Mouse (Mus musculus): Measurements from ENCODE around the gene Ddx39. TPM values are rescaled to one million over a fixed set of nuclear protein-coding genes. Genes with fewer than 3 reads are reported as not detected.

Ddx39 gene
- polyA plus RNA-seq, 2 experiments: 110 to 191 TPM

- no peak for ATAC-seq (ENCODE audit: insufficient read depth)
- H3K9ac ChIP-seq (replicated peaks): no peak overlapping the region
- H3K4me2 ChIP-seq (ENCODE audit: low read depth): no peak overlapping the region
- peaks cover 14 to 16% of the 10 kb centered on the region in 2 experiments for H3K4me1 ChIP-seq (replicated peaks; ENCODE audit: control insufficient read depth in 2 of 2, insufficient read depth in 2 of 2, low read length in 1 of 2)
- no peak overlapping the region for H3K4me3 ChIP-seq (ENCODE audit: insufficient read depth in 1 of 2, low read depth in 2 of 2, low read length in 2 of 2)
- no peak for DNase-seq (ENCODE audit: low read depth in 3 of 3, low spot score in 3 of 3)
- TF ChIP-seq EP300 (IDR thresholded peaks at IDR 0.05; ENCODE audit: low read depth) (no peak), CTCF (IDR thresholded peaks at IDR 0.05; ENCODE audit: low read depth) (no peak)
- WGBS (ENCODE audit: insufficient replicate concordance): 77% methylated on average over 2 of the region's 2 CpGs
- H3K36me3 ChIP-seq (replicated peaks; ENCODE audit: control insufficient read depth, insufficient read depth, low read depth): peaks cover 53% of the 10 kb centered on the region
- H3K27ac ChIP-seq: no peak overlapping the region
- H3K27me3 ChIP-seq (ENCODE audit: control insufficient read depth, insufficient read depth, low read length): no peaks in the 10 kb centered on the region
- no peaks in the 10 kb centered on the region for H3K9me3 ChIP-seq (ENCODE audit: control insufficient read depth, low read length)
These were observed 4.7 kb downstream of the Ddx39 start for GRCm38 (mm10) chr8:83719693-83720092.

- no peak for ATAC-seq (ENCODE audit: insufficient read depth)
- DNase-seq (ENCODE audit: low read depth in 3 of 3, low spot score in 3 of 3): no peak
These were observed 6.5 kb downstream of the Ddx39 start for GRCm38 (mm10) chr8:83721405-83722025.

GRCm38 (mm10) chr8:83722631-83723030 lies 7.7 kb downstream of the Ddx39 start:
- no peak overlapping the region for H3K27ac ChIP-seq
- WGBS (ENCODE audit: insufficient replicate concordance): 83% methylated on average over 12 of the region's 12 CpGs
- no peak for TF ChIP-seq CTCF (IDR thresholded peaks at IDR 0.05; ENCODE audit: low read depth)
- TF ChIP-seq EP300 (IDR thresholded peaks at IDR 0.05; ENCODE audit: low read depth): no peak
- no peak overlapping the region for H3K4me3 ChIP-seq (ENCODE audit: insufficient read depth in 1 of 2, low read depth in 2 of 2, low read length in 2 of 2)
- no peaks in the 10 kb centered on the region for H3K4me1 ChIP-seq (replicated peaks; ENCODE audit: control insufficient read depth in 2 of 2, insufficient read depth in 2 of 2, low read length in 1 of 2)
- H3K4me2 ChIP-seq (ENCODE audit: low read depth): no peak overlapping the region
- no peak for ATAC-seq (ENCODE audit: insufficient read depth)
- H3K9me3 ChIP-seq (ENCODE audit: control insufficient read depth, low read length): no peaks in the 10 kb centered on the region
- H3K27me3 ChIP-seq (ENCODE audit: control insufficient read depth, insufficient read depth, low read length): no peaks in the 10 kb centered on the region
- H3K9ac ChIP-seq (replicated peaks): no peak overlapping the region
- H3K36me3 ChIP-seq (replicated peaks; ENCODE audit: control insufficient read depth, insufficient read depth, low read depth): peaks cover 65% of the 10 kb centered on the region
- no peak for DNase-seq (ENCODE audit: low read depth in 3 of 3, low spot score in 3 of 3)

More at GRCm38 (mm10) chr8:83721405-83722025, 6.5 kb downstream of the Ddx39 start:
- TF ChIP-seq EP300 (IDR thresholded peaks at IDR 0.05; ENCODE audit: low read depth) (no peak), CTCF (IDR thresholded peaks at IDR 0.05; ENCODE audit: low read depth) (no peak)
- Histone ChIP-seq H3K36me3 (replicated peaks; ENCODE audit: control insufficient read depth, insufficient read depth, low read depth) (peaks cover 65% of the 10 kb centered on the region), H3K27me3 (ENCODE audit: control insufficient read depth, insufficient read depth, low read length) (no peaks in the 10 kb centered on the region), H3K4me3 (ENCODE audit: insufficient read depth in 1 of 2, low read depth in 2 of 2, low read length in 2 of 2) (no peak overlapping the region), H3K9ac (replicated peaks) (no peak overlapping the region), H3K4me2 (ENCODE audit: low read depth) (no peak overlapping the region), H3K9me3 (ENCODE audit: control insufficient read depth, low read length) (no peaks in the 10 kb centered on the region), H3K4me1 (replicated peaks; ENCODE audit: control insufficient read depth in 2 of 2, insufficient read depth in 2 of 2, low read length in 1 of 2) (peaks cover 10% of the 10 kb centered on the region in 2 experiments), H3K27ac (no peak overlapping the region)
- 85% methylated on average over 25 of the region's 25 CpGs for WGBS (ENCODE audit: insufficient replicate concordance)

GRCm38 (mm10) chr8:83723447-83724083 lies 8.6 kb downstream of the Ddx39 start:
- no peak for TF ChIP-seq CTCF (IDR thresholded peaks at IDR 0.05; ENCODE audit: low read depth)
- no peak for TF ChIP-seq EP300 (IDR thresholded peaks at IDR 0.05; ENCODE audit: low read depth)
- 84% methylated on average over 11 of the region's 11 CpGs for WGBS (ENCODE audit: insufficient replicate concordance)
- Histone ChIP-seq H3K9ac (replicated peaks) (no peak overlapping the region), H3K4me1 (replicated peaks; ENCODE audit: control insufficient read depth in 2 of 2, insufficient read depth in 2 of 2, low read length in 1 of 2) (no peaks in the 10 kb centered on the region), H3K4me2 (ENCODE audit: low read depth) (no peak overlapping the region), H3K4me3 (ENCODE audit: insufficient read depth in 1 of 2, low read depth in 2 of 2, low read length in 2 of 2) (no peak overlapping the region), H3K27me3 (ENCODE audit: control insufficient read depth, insufficient read depth, low read length) (no peaks in the 10 kb centered on the region), H3K36me3 (replicated peaks; ENCODE audit: control insufficient read depth, insufficient read depth, low read depth) (peaks cover 65% of the 10 kb centered on the region), H3K9me3 (ENCODE audit: control insufficient read depth, low read length) (no peaks in the 10 kb centered on the region), H3K27ac (no peak overlapping the region)
- no peak for DNase-seq (ENCODE audit: low read depth in 3 of 3, low spot score in 3 of 3)
- ATAC-seq (ENCODE audit: insufficient read depth): no peak

- Histone ChIP-seq H3K27me3 (ENCODE audit: control insufficient read depth, insufficient read depth, low read length) (no peaks in the 10 kb centered on the region), H3K4me2 (ENCODE audit: low read depth) (no peak overlapping the region), H3K4me3 (ENCODE audit: insufficient read depth in 1 of 2, low read depth in 2 of 2, low read length in 2 of 2) (no peak overlapping the region), H3K36me3 (replicated peaks; ENCODE audit: control insufficient read depth, insufficient read depth, low read depth) (peaks cover 59% of the 10 kb centered on the region), H3K4me1 (replicated peaks; ENCODE audit: control insufficient read depth in 2 of 2, insufficient read depth in 2 of 2, low read length in 1 of 2) (no peaks in the 10 kb centered on the region), H3K9me3 (ENCODE audit: control insufficient read depth, low read length) (no peaks in the 10 kb centered on the region), H3K27ac (no peak overlapping the region), H3K9ac (replicated peaks) (no peak overlapping the region)
- WGBS (ENCODE audit: insufficient replicate concordance): 38% methylated on average over 15 of the region's 15 CpGs
- peak; percentile 60 for ATAC-seq (ENCODE audit: insufficient read depth)
- no peak for TF ChIP-seq EP300 (IDR thresholded peaks at IDR 0.05; ENCODE audit: low read depth)
- peak; percentile 95 for TF ChIP-seq CTCF (IDR thresholded peaks at IDR 0.05; ENCODE audit: low read depth)
- DNase-seq (ENCODE audit: low read depth in 3 of 3, low spot score in 3 of 3): peak in 1 of 3 experiments; percentile 36
These were observed 9.9 kb downstream of the Ddx39 start for GRCm38 (mm10) chr8:83724697-83725482.

Data from liver, embryonic 14.5 days (tissue).